Mouse (Mus musculus) c-Kit-positive CD71-positive TER-119-negative erythroid progenitor cells, embryonic 14.5 days (primary cell): ENCODE data around the gene Tmprss7.
A peak's percentile ranks its signal among the peaks of the same experiment; 100 is the strongest.

Experiments
- DNase-seq: peaks from one replicate; pipeline ENCODE4 v3.0.0-alpha.2; 2013; ENCODE audit warnings: low read depth

Tmprss7 gene

GRCm38 (mm10) chr16:45693558-45693957 is at the start of gene Tmprss7:
Gene Tmprss7, minus strand, starts transcription at chr16:45693658.
- DNase-seq = no peak

GRCm38 (mm10) chr16:45742615-45743476 is 49.4 kb upstream of the Tmprss7 start, which contains the start of gene Abhd10:
Gene Abhd10, minus strand, starts transcription at chr16:45742955.
- DNase-seq = peak; percentile 75

- no peak for DNase-seq
Measured at GRCm38 (mm10) chr16:45737880-45738279, 44.4 kb upstream of the Tmprss7 start.

- no peak for DNase-seq
Measured at GRCm38 (mm10) chr16:45736724-45737123, 43.3 kb upstream of the Tmprss7 start.

GRCm38 (mm10) chr16:45729163-45729562 is 35.7 kb upstream of the Tmprss7 start:
- DNase-seq = no peak

GRCm38 (mm10) chr16:45724742-45725102 is 31.3 kb upstream of the Tmprss7 start:
- DNase-seq = no peak

GRCm38 (mm10) chr16:45724061-45724741 is 30.7 kb upstream of the Tmprss7 start, which contains the start of gene Tagln3:
Gene Tagln3, minus strand, starts transcription at chr16:45724608.
- no peak for DNase-seq

GRCm38 (mm10) chr16:45723172-45723901 is 29.9 kb upstream of the Tmprss7 start:
- DNase-seq = no peak

GRCm38 (mm10) chr16:45722460-45722951 is 29.0 kb upstream of the Tmprss7 start:
- DNase-seq = no peak

GRCm38 (mm10) chr16:45720022-45720630 is 26.7 kb upstream of the Tmprss7 start:
- no peak for DNase-seq

- no peak for DNase-seq
Measured at GRCm38 (mm10) chr16:45718296-45718695, 24.8 kb upstream of the Tmprss7 start.

GRCm38 (mm10) chr16:45714489-45715150 is 21.2 kb upstream of the Tmprss7 start:
- DNase-seq = no peak

- DNase-seq = no peak
Measured at GRCm38 (mm10) chr16:45713878-45714277, 20.4 kb upstream of the Tmprss7 start.

GRCm38 (mm10) chr16:45713261-45713660 is 19.8 kb upstream of the Tmprss7 start:
- DNase-seq = no peak

GRCm38 (mm10) chr16:45711263-45711662 is 17.8 kb upstream of the Tmprss7 start:
- DNase-seq = peak; percentile 1

- no peak for DNase-seq
Measured at GRCm38 (mm10) chr16:45699301-45699700, 5.8 kb upstream of the Tmprss7 start.

- no peak for DNase-seq
Measured at GRCm38 (mm10) chr16:45697996-45698395, 4.5 kb upstream of the Tmprss7 start.

GRCm38 (mm10) chr16:45695445-45696160 is 2.1 kb upstream of the Tmprss7 start:
- no peak for DNase-seq

GRCm38 (mm10) chr16:45692851-45693250 is 607 bp downstream of the Tmprss7 start:
- DNase-seq = no peak

GRCm38 (mm10) chr16:45690178-45690577 is 3.3 kb downstream of the Tmprss7 start:
- no peak for DNase-seq

GRCm38 (mm10) chr16:45686833-45687232 is 6.6 kb downstream of the Tmprss7 start:
- no peak for DNase-seq
